Mouse (Mus musculus) megakaryocyte, adult 5-6 weeks (primary cell): Measurements from ENCODE around the gene Mrps10. TPM values are rescaled to one million over a fixed set of nuclear protein-coding genes. Genes with fewer than 3 reads are reported as not detected.
A peak's percentile ranks its signal among the peaks of the same experiment; 100 is the strongest.
"Not testable (repeated sequence)": the region's sequence is repeated elsewhere in the genome, so short reads cannot be mapped to it uniquely, and the experiment has no call there.

ENCODE experiments used
- ATAC-seq: 2 replicates; pipeline ENCODE4 v1.8.0; 2016; ENCODE audit warnings: mild to moderate bottlenecking, inconsistent platforms; ENCODE audit not compliant: poor library complexity, severe bottlenecking
- total RNA-seq, 2 experiments: library from RNA; stranded (forward) in 1 of 2; stranded (reverse) in 1 of 2; fragments of 153-499, 151-499 nt in 1 of 2; fragments of 221-1000, 200-1000 nt in 1 of 2; gene quantifications; 2 replicates each; pipeline versions ENCODE4 v1.2.3 to v1.2.4; 2015 to 2017

Mrps10 gene
- 30.9 and 34.0 TPM in 2 replicates for total RNA-seq (2015)
- total RNA-seq (2017), result 21.7 and 23.9 TPM in 2 replicates

DNA sequence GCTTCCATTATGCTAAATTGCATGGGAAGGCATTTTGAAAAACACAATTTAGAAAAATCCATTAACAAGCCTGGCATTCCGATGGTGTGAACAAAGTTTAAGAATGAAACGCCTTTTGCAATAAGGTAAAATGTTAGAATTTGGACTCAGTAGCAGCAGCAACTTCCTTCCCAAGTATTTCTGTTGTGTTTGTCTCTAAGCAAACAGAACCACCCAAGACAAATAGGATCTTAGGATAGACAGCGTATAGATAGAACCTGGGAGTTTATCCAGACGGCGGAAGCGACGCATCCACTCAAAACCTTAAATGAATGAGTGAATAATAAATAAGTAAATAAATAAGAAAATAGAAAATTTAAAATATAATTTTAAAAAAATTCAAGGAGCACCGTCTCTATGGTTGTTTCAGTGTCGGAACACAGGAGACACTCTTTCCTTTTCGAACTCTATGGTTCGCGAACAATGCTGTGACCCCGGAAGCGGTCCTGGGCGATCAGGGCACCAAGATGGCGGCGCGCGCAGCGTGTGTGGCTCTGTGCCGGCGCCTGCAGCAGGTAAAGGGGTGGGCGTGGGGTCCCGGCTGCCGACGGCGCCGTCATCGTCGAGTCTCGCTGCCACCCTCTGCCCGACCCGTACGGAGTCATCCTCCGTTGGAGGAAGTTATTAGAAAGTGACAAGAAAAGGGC, at the start of gene Mrps10:
TSS of gene Mrps10 (plus strand) at position 487 of the 686 bp plus-strand sequence.
- ATAC-seq, result peak; percentile 97

- ATAC-seq, result no peak
Observed at GRCm38 (mm10) chr17:47318972-47319625, 49.6 kb upstream of the Mrps10 start.

- no peak for ATAC-seq
Observed at GRCm38 (mm10) chr17:47319761-47320160, 48.9 kb upstream of the Mrps10 start.

DNA sequence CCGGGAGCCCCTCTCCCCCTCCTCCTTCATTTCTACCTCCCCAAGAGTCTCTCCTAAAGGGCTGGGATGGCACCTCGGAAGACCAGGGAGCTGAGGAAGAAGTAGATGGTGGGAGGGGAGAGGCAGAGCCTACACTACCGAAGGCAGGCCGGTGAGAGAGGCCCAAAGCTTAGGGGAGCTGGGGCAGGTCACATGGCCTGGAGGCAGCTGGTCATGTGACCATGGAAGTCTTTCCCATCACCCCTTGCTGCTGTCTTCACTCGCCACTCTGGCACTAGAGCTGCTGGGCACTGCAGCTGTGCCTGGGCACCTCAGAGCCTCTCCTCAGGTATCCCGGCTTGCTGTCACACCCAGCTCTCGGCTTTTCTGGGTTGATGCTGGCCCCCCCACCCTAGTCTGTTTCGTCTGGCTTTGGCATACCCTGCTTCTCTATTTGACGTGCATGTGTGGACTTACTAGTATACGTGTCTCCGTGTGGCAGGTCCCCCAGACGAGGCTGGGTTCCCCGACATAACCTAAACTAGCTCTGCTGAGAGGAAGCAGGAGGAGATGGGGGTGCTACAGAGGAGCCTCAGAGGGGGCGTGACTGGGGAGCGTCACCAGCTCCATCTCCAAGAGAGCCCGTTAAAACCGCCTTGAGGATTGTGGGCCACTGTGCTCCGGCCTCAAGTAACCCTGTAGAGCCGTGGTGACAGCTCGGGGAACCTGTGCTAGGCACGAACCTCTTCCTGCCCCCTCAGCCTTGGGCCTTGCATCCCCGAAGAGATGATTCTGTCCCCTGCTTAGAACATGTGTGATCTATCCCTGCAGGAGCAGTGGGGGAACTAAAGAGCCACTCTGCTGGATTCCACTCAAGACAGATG, 46.3 kb upstream of the Mrps10 start:
- no peak for ATAC-seq

GRCm38 (mm10) chr17:47322991-47323295, 45.7 kb upstream of the Mrps10 start:
- no peak for ATAC-seq

DNA sequence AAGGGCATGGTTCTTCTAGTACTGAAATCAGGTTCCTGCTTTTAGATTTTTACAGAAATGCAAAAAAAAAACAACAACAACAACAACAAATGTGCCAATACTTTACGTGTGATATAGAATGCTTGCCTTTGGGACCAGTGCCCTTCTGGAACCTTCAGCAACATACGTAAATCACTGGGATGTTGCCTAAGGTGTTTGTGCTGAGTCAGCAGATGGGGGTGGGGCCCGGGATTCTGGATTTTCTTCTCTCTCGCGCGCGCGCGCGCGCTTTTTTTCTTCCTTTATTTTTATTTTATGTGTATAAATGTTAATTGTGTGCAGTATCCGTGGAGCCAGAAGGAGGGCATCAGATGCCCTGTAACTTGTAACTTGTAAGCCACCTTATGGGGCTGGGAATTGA, 41.1 kb upstream of the Mrps10 start:
- ATAC-seq, result no peak

DNA sequence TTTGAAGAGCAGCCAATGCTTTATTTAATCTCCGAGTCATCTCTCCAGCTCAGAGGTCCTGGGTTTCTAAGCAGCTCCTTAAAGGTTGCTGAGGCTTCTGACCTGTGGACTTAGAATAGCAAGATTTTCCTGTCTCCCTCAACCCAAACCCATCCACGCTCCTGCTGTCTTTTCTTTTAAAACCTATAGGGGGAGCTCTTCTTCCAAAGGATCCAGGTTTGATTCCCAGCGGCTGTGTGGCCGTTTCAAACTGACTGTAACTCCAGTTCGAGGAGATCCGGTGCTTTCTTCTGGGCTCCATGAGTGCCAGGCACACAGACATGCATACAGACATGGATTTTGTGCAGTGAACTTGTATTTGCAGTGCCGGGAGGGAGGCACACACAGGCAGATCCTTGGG, 40.7 kb upstream of the Mrps10 start:
- no peak for ATAC-seq

- no peak for ATAC-seq
Observed at GRCm38 (mm10) chr17:47328552-47329343, 39.9 kb upstream of the Mrps10 start.

DNA sequence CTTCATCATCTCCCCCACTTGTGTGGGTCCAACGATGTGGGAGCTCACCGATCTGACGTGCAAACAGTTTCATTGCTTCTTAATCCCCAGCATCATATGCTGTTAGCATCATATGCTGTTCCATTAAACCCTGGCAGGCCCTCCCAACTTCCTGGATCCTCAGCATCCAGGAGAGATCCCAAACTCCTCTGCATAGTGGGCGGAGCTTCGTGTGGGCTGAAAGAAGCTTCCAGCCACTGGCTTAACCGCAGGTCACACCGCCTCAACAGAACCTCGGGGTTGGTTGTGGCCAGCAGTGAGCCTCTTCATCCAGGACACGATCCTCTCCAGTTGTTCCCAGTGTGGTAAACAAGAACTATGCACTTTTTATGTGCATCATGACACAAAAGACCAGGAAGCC, 38.1 kb upstream of the Mrps10 start:
- ATAC-seq, result no peak

DNA sequence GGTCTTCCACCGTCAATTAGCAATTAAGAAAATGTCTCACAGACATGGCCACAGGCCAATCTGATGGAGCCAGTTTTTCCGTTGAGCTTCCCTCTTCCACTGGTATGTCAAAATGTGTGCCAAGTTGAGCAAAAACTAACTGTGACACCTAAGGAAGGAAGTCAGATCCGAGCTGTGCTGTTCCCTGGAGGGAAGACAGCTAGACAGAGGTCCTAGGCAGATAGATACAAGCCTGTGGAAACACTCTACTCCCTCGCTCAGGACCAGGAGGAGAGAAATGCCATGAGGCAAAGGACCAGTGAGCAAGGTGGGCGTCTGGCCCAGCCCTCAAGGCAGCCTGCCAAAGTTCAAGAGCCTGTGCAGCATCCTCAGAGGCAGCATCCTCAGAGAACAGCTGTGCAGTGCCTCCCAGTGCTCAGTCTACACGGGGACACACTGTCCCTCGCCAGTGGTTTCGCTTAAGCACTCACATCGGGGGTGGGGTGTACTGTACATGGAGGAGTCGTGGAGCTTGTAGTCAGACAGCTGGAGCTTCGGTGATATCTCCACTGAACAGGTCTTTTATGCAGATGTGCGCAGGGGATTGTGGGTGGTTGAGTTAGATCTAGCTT, 36.6 kb upstream of the Mrps10 start:
- peak; percentile 52 for ATAC-seq

- ATAC-seq, result not testable (repeated sequence)
Observed at GRCm38 (mm10) chr17:47332664-47333063, 36.0 kb upstream of the Mrps10 start.

- no peak for ATAC-seq
Observed at GRCm38 (mm10) chr17:47333409-47333808, 35.3 kb upstream of the Mrps10 start.

GRCm38 (mm10) chr17:47343121-47343520, 25.6 kb upstream of the Mrps10 start:
- no peak for ATAC-seq

DNA sequence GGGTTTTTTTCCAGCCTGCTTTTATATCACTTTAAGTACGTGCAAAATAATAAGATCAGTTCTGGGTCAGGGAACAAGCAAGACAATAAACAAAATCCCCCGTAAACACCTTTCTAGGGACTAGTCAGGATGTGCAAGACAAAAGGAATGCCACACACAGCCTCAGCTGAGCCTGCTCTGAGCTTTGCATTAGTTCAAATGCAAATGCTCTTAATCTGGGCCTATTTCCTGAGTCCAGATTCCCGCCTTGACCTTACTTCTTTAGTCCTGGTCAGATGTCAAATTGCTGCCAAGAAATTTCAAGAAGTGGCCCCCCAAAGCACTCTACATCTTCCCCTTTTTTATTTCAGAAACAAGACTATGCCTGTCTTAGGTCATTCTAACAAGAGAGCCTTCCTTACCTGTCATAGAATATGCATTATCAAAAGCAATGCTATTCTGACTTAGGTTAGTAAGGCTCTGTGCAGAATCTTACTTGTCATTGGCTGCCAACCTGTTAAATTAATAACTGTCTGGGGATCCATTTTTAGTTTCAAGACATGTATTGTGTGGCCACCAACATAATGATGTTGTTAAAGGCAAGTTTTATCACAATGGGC, 18.9 kb upstream of the Mrps10 start:
- no peak for ATAC-seq

- no peak for ATAC-seq
Observed at GRCm38 (mm10) chr17:47359964-47360363, 8.7 kb upstream of the Mrps10 start.

- ATAC-seq, result no peak
Observed at GRCm38 (mm10) chr17:47361343-47361742, 7.3 kb upstream of the Mrps10 start.

- no peak for ATAC-seq
Observed at GRCm38 (mm10) chr17:47369087-47369443, 378 bp downstream of the Mrps10 start.

- ATAC-seq, result peak; percentile 74
Observed at GRCm38 (mm10) chr17:47371451-47371850, 2.8 kb downstream of the Mrps10 start.

DNA sequence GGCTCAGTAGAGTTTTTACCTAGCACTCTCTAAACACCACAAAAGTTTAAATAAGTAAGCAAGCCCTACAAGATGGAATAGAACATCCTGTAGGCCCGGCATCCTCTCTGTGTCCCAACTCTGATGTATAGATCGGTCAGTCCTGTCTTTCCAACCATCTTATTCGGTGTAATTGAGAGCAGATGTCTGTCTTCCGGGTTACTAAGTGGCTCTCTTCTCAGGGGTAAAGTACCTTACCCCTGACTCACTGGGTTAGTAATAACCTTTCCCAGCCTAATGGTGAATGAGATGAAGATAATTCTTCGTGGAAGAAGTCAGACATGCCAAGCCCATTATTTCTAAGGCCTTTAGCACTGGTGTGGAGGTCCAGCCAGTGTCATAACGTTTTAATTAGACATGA, 5.3 kb downstream of the Mrps10 start:
- ATAC-seq, result no peak

- ATAC-seq, result no peak
Observed at GRCm38 (mm10) chr17:47376779-47377280, 8.1 kb downstream of the Mrps10 start.
